Mouse (Mus musculus) limb, embryonic 12.5 days (tissue): ENCODE results near the gene Hnf4a. TPM values are rescaled to one million over a fixed set of nuclear protein-coding genes. Genes with fewer than 3 reads are reported as not detected.

Experiments
- polyA plus RNA-seq: library from polyadenylated mRNA; unstranded; fragments of >200 nt; fragmentation: Nextera tagmentation; extraction: Ambion mirVana; gene quantifications from 2 replicates; pipeline ENCODE4 v1.2.1, GENCODE M21; 2016

Gene Hnf4a
- polyA plus RNA-seq, 1 experiment from 2014 or later = not detected

Other genes starting within 250 kb of the Hnf4a start
- 1.6 and 2.2 TPM in 2 replicates for gene Jph2, start 108.8 kb upstream of the Hnf4a start, polyA plus RNA-seq
- gene Oser1, start 82.1 kb upstream of the Hnf4a start, polyA plus RNA-seq = 85.1 and 91.8 TPM in 2 replicates
- 0.40 and 0.59 TPM in 2 replicates for gene Gdap1l1, start 68.3 kb upstream of the Hnf4a start, polyA plus RNA-seq
- 10.2 TPM in 2 replicates for gene Fitm2, start 34.2 kb upstream of the Hnf4a start, polyA plus RNA-seq
- not detected in 2 replicates for gene R3hdml, start 14.5 kb upstream of the Hnf4a start, polyA plus RNA-seq
- gene Ttpal, start 95.5 kb downstream of the Hnf4a start, polyA plus RNA-seq = 47.5 and 48.6 TPM in 2 replicates
- gene Serinc3, start 138.3 kb downstream of the Hnf4a start, polyA plus RNA-seq = 25.4 and 29.0 TPM in 2 replicates
- gene Pkig, start 151.6 kb downstream of the Hnf4a start, polyA plus RNA-seq = 133 and 135 TPM in 2 replicates
- gene Ada, start 243.4 kb downstream of the Hnf4a start, polyA plus RNA-seq = 8.1 and 9.1 TPM in 2 replicates